Mouse (Mus musculus): Measurements from ENCODE around the gene Gm4553.
"Not testable (repeated sequence)": the region's sequence is repeated elsewhere in the genome, so short reads cannot be mapped to it uniquely, and the experiment has no call there.

Gm4553 gene

GRCm38 (mm10) chr7:142165639-142166038 lies at the start of gene Gm4553:
Gene Gm4553, minus strand, starts transcription at chr7:142165739.
- in situ Hi-C loops (cut with MboI, MseI): loop anchor here (10.0 kb wide), 1 partner anchor 421 kb away; no protein-coding TSS in a partner anchor

- in situ Hi-C loops (cut with MboI, MseI): not testable (repeated sequence)
These were observed 46.6 kb upstream of the Gm4553 start for GRCm38 (mm10) chr7:142212136-142212535.

GRCm38 (mm10) chr7:142211559-142211958 lies 46.0 kb upstream of the Gm4553 start, which contains the start of gene Gm7579:
Gene Gm7579, plus strand, starts transcription at chr7:142211859.
- in situ Hi-C loops (cut with MboI, MseI): no loop called here

GRCm38 (mm10) chr7:142206891-142207290 lies 41.4 kb upstream of the Gm4553 start:
- in situ Hi-C loops (cut with MboI, MseI): loop anchor here (10.0 kb wide), 1 partner anchor 978 kb away; no protein-coding TSS in a partner anchor

GRCm38 (mm10) chr7:142205488-142205887 lies 39.9 kb upstream of the Gm4553 start:
- in situ Hi-C loops (cut with MboI, MseI): loop anchor here (10.0 kb wide), 1 partner anchor 979 kb away; no protein-coding TSS in a partner anchor

GRCm38 (mm10) chr7:142201064-142201463 lies 35.5 kb upstream of the Gm4553 start, which contains the start of gene Krtap5-3:
Gene Krtap5-3, plus strand, starts transcription at chr7:142201364.
- in situ Hi-C loops (cut with MboI, MseI): loop anchor here (10.0 kb wide), 1 partner anchor 984 kb away; no protein-coding TSS in a partner anchor

- in situ Hi-C loops (cut with MboI, MseI): no loop called here
These were observed 33.2 kb upstream of the Gm4553 start for GRCm38 (mm10) chr7:142198748-142199147.

- in situ Hi-C loops (cut with MboI, MseI): no loop called here
These were observed 24.8 kb upstream of the Gm4553 start, which contains the start of gene Gm10153 for GRCm38 (mm10) chr7:142190289-142190688. Gene Gm10153, minus strand, starts transcription at chr7:142190389.

- in situ Hi-C loops (cut with MboI, MseI): no loop called here
These were observed 22.6 kb upstream of the Gm4553 start for GRCm38 (mm10) chr7:142188156-142188555.

- in situ Hi-C loops (cut with MboI, MseI): no loop called here
These were observed 15.5 kb upstream of the Gm4553 start for GRCm38 (mm10) chr7:142181021-142181420.

GRCm38 (mm10) chr7:142178685-142179084 lies 13.1 kb upstream of the Gm4553 start:
- in situ Hi-C loops (cut with MboI, MseI): no loop called here

GRCm38 (mm10) chr7:142175905-142176304 lies 10.4 kb upstream of the Gm4553 start, which contains the start of gene Krtap5-2:
Gene Krtap5-2, minus strand, starts transcription at chr7:142176005.
- in situ Hi-C loops (cut with MboI, MseI): not testable (repeated sequence)

GRCm38 (mm10) chr7:142169836-142170235 lies 4.3 kb upstream of the Gm4553 start:
- in situ Hi-C loops (cut with MboI, MseI): loop anchor here (10.0 kb wide), 1 partner anchor 425 kb away; no protein-coding TSS in a partner anchor

GRCm38 (mm10) chr7:142159366-142159765 lies 6.2 kb downstream of the Gm4553 start:
- in situ Hi-C loops (cut with MboI, MseI): no loop called here

GRCm38 (mm10) chr7:142157013-142157412 lies 8.5 kb downstream of the Gm4553 start, which contains the start of gene Gm29735:
Gene Gm29735, minus strand, starts transcription at chr7:142157113.
- in situ Hi-C loops (cut with MboI, MseI): not testable (repeated sequence)

- in situ Hi-C loops (cut with MboI, MseI): no loop called here
These were observed 10.2 kb downstream of the Gm4553 start for GRCm38 (mm10) chr7:142155308-142155707.

GRCm38 (mm10) chr7:142152191-142152590 lies 13.3 kb downstream of the Gm4553 start:
- in situ Hi-C loops (cut with MboI, MseI): no loop called here

GRCm38 (mm10) chr7:142148633-142149032 lies 16.9 kb downstream of the Gm4553 start:
- in situ Hi-C loops (cut with MboI, MseI): loop anchor here (5.0 kb wide), 1 partner anchor 104 kb away; no protein-coding TSS in a partner anchor

GRCm38 (mm10) chr7:142146033-142146432 lies 19.5 kb downstream of the Gm4553 start:
- in situ Hi-C loops (cut with MboI, MseI): loop anchor here (5.0 kb wide), 1 partner anchor 106 kb away; no protein-coding TSS in a partner anchor

- in situ Hi-C loops (cut with MboI, MseI): loop anchor here (5.0 kb wide), 1 partner anchor 107 kb away; no protein-coding TSS in a partner anchor
These were observed 20.1 kb downstream of the Gm4553 start for GRCm38 (mm10) chr7:142145413-142145940.

- in situ Hi-C loops (cut with MboI, MseI): no loop called here
These were observed 21.0 kb downstream of the Gm4553 start, which contains the start of gene Gm45337 for GRCm38 (mm10) chr7:142144507-142144906. Gene Gm45337, minus strand, starts transcription at chr7:142144607.

- in situ Hi-C loops (cut with MboI, MseI): not testable (repeated sequence)
These were observed 22.0 kb downstream of the Gm4553 start for GRCm38 (mm10) chr7:142143506-142144010.

GRCm38 (mm10) chr7:142140696-142141095 lies 24.8 kb downstream of the Gm4553 start:
- in situ Hi-C loops (cut with MboI, MseI): no loop called here

Measured in regulatory T cell (primary cell).